Mouse (Mus musculus): Measurements from ENCODE around the gene Pold4. TPM values are rescaled to one million over a fixed set of nuclear protein-coding genes. Genes with fewer than 3 reads are reported as not detected.
"Not testable (repeated sequence)": the region's sequence is repeated elsewhere in the genome, so short reads cannot be mapped to it uniquely, and the experiment has no call there.

Pold4 gene
- polyA plus RNA-seq, 1 experiment from 2014 or later: 8.8 TPM

DNA sequence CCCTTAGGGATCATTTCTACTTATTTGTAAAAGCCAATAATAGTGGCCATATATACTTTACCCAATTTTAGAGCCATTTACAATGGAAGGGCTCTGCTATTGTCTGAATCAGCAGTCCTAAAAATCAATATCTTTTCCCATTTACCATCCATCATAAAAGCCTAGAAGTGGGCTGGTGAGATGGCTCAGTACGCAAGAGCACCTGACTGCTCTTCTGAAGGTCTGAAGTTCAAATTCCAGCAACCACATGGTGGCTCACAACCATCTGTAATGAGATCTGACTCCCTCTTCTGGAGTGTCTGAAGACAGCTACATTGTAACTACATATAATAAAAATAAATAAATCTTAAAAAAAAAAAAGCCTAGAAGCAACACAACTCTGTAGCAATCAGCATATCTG lies 17.0 kb downstream of the Pold4 start:
- ATAC-seq (replicated peaks; ENCODE audit: low FRiP score): not testable (repeated sequence)

DNA sequence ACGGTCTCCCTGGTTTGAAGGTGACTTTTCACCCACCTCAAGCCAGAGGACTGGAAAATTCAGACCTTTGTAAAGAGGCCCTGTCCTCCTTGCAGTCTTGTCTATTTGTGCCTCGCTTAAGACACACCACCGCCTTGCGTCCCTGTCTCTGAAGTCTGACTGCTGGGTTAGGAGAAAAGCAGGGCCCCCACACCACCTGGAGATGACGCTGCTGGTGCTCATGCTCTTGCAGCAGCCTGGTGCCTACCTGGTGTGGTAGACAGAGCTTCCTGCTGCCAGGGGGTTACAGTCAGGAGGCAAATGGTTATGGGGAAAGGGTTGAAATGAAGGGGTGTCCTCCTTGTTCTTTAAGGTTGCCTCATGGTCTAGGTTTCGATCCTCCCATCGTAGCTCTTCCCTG lies 22.5 kb downstream of the Pold4 start:
- ATAC-seq (replicated peaks; ENCODE audit: low FRiP score): no peak
- no peaks in the 10 kb centered on the region for H3K36me3 ChIP-seq (ENCODE audit: control insufficient read depth, insufficient read depth, low read length)
- no peak overlapping the region for H3K4me2 ChIP-seq (ENCODE audit: low read depth, low read length, severe bottlenecking)
- no peaks in the 10 kb centered on the region; the same call in 1 of the 2 replicates for H3K4me1 ChIP-seq (replicated peaks; ENCODE audit: control insufficient read depth, insufficient read depth, low read length)
- no peak for DNase-seq (ENCODE audit: low spot score)
- H3K4me3 ChIP-seq (ENCODE audit: low read depth, low read length): no peak overlapping the region
- WGBS: 84% methylated on average over 7 of the region's 7 CpGs
- no peak overlapping the region for H3K27ac ChIP-seq (ENCODE audit: low read depth, low read length)
- H3K9me3 ChIP-seq (ENCODE audit: control insufficient read depth, low read length): no peaks in the 10 kb centered on the region
- no peak overlapping the region for H3K9ac ChIP-seq (ENCODE audit: low read length)
- H3K27me3 ChIP-seq (ENCODE audit: control insufficient read depth, insufficient read depth, low read length): no peaks in the 10 kb centered on the region

More for the DNA sequence above, 17.0 kb downstream of the Pold4 start:
- 67% methylated on average over 1 of the region's 1 CpGs for WGBS
- not testable (repeated sequence) for H3K4me2 ChIP-seq (ENCODE audit: low read depth, low read length, severe bottlenecking); H3K9ac ChIP-seq (ENCODE audit: low read length); H3K27me3 ChIP-seq (ENCODE audit: control insufficient read depth, insufficient read depth, low read length); H3K36me3 ChIP-seq (ENCODE audit: control insufficient read depth, insufficient read depth, low read length); H3K4me3 ChIP-seq (ENCODE audit: low read depth, low read length); H3K4me1 ChIP-seq (replicated peaks; ENCODE audit: control insufficient read depth, insufficient read depth, low read length); H3K9me3 ChIP-seq (ENCODE audit: control insufficient read depth, low read length); H3K27ac ChIP-seq (ENCODE audit: low read depth, low read length); DNase-seq (ENCODE audit: low spot score)

DNA sequence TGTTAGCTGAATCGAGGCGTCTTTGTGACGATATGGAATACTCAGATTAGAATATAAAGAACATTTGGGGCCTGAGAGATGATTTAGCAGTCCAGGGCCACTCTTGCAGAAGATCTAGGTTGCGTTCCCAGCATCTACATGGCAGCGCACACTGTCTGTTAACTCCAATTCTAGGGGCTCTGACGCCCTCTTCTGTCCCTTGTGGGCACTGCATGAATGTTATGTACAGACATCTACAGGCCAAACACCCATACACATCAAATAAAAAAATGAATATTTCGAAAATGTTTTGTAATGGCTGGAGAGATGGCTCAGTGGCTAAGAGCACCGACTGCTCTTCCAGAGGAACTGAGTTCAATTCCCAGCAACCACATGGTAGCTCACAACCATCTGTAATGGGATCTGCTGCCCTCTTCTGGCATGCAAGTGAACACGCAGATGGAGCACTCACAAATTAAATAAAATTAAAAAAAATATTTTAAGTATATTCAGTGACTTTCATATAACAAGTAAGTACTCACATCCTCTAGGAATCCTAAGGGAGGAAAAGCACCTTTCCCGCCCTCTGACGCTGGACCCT lies 24.0 kb downstream of the Pold4 start:
- Histone ChIP-seq H3K4me3 (ENCODE audit: low read depth, low read length) (no peak overlapping the region), H3K4me2 (ENCODE audit: low read depth, low read length, severe bottlenecking) (no peak overlapping the region), H3K27ac (ENCODE audit: low read depth, low read length) (no peak overlapping the region), H3K9ac (ENCODE audit: low read length) (no peak overlapping the region), H3K36me3 (ENCODE audit: control insufficient read depth, insufficient read depth, low read length) (no peaks in the 10 kb centered on the region), H3K4me1 (replicated peaks; ENCODE audit: control insufficient read depth, insufficient read depth, low read length) (no peaks in the 10 kb centered on the region; the same call in 1 of the 2 replicates), H3K27me3 (ENCODE audit: control insufficient read depth, insufficient read depth, low read length) (no peaks in the 10 kb centered on the region), H3K9me3 (ENCODE audit: control insufficient read depth, low read length) (no peaks in the 10 kb centered on the region)
- 73% methylated on average over 11 of the region's 11 CpGs for WGBS
- ATAC-seq (replicated peaks; ENCODE audit: low FRiP score) (no peak), DNase-seq (ENCODE audit: low spot score) (no peak)

DNA sequence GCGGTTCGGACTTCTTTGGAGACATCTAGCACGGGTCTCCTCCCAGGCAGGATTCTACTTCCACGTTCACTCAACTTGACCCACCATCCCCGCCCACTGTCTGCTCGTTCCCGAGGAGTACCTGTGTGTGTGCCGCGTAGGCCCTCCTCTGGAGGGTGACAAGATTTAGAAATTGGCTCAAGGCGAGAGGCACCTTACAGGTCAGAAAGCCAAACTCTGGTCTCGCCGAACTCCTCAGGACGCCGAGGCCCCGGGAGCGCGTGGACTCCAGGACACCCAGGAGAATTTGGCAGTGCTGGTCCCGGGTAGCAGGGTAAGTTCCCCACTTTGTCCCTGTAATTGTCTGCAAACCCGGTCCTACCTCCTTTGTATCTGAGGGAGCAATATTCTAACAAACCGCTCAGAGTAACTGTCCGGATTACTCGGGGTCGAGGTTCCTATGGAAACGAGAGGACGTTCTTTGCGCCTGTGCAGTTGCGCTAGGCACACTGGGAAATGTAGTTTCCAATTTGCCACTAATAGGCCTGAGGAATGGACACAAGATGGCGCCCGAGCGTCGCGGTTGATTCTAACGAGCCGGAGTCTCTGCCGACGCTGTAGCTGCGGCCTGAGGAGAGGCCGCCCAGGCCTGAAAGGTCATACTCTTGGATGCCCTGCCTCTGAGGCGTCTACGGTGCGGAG lies 25.7 kb downstream of the Pold4 start:
- no peaks in the 10 kb centered on the region; the same call in 1 of the 2 replicates for H3K4me1 ChIP-seq (replicated peaks; ENCODE audit: control insufficient read depth, insufficient read depth, low read length)
- H3K27ac ChIP-seq (ENCODE audit: low read depth, low read length): no peak overlapping the region
- under 1% methylated on average over 41 of the region's 41 CpGs for WGBS
- no peaks in the 10 kb centered on the region for H3K36me3 ChIP-seq (ENCODE audit: control insufficient read depth, insufficient read depth, low read length)
- no peaks in the 10 kb centered on the region for H3K9me3 ChIP-seq (ENCODE audit: control insufficient read depth, low read length)
- peak overlapping the region; percentile 58 for H3K4me3 ChIP-seq (ENCODE audit: low read depth, low read length)
- peak overlapping the region; percentile 96 for H3K4me2 ChIP-seq (ENCODE audit: low read depth, low read length, severe bottlenecking)
- H3K9ac ChIP-seq (ENCODE audit: low read length): peak overlapping the region; percentile 65
- H3K27me3 ChIP-seq (ENCODE audit: control insufficient read depth, insufficient read depth, low read length): no peaks in the 10 kb centered on the region
- peak; percentile 91 for ATAC-seq (replicated peaks; ENCODE audit: low FRiP score)
- DNase-seq (ENCODE audit: low spot score): peak; percentile 94

DNA sequence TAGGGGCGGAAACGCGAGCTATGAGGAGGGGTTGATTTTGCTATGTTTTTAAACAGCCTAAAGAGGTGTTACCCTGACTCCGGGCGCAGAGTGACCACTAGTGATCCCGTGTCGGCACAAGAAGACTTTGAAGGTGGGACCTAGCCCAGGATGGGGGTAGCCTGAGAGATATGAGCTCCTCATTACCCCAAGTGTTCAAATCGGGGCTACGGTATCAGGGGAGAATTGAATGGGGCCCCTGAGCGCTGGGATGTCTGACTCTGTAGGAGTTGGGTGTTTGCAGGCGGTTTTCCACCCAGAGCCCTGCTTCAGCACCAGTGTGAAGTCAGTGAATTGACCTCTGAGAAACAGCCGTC lies 26.2 kb downstream of the Pold4 start:
- no peak; the same call in 1 of the 2 replicates for ATAC-seq (replicated peaks; ENCODE audit: low FRiP score)
- Histone ChIP-seq H3K9ac (ENCODE audit: low read length) (peak overlapping the region; percentile 65), H3K27me3 (ENCODE audit: control insufficient read depth, insufficient read depth, low read length) (no peaks in the 10 kb centered on the region), H3K4me2 (ENCODE audit: low read depth, low read length, severe bottlenecking) (peak overlapping the region; percentile 96), H3K27ac (ENCODE audit: low read depth, low read length) (no peak overlapping the region), H3K36me3 (ENCODE audit: control insufficient read depth, insufficient read depth, low read length) (no peaks in the 10 kb centered on the region), H3K4me3 (ENCODE audit: low read depth, low read length) (peak overlapping the region; percentile 58), H3K4me1 (replicated peaks; ENCODE audit: control insufficient read depth, insufficient read depth, low read length) (no peaks in the 10 kb centered on the region; the same call in 1 of the 2 replicates), H3K9me3 (ENCODE audit: control insufficient read depth, low read length) (no peaks in the 10 kb centered on the region)
- no peak for DNase-seq (ENCODE audit: low spot score)
- 14% methylated on average over 12 of the region's 12 CpGs for WGBS

GRCm38 (mm10) chr19:4261038-4261698 lies 29.5 kb downstream of the Pold4 start:
- H3K27me3 ChIP-seq (ENCODE audit: control insufficient read depth, insufficient read depth, low read length): no peaks in the 10 kb centered on the region
- no peak overlapping the region for H3K4me3 ChIP-seq (ENCODE audit: low read depth, low read length)
- no peak overlapping the region for H3K27ac ChIP-seq (ENCODE audit: low read depth, low read length)
- H3K9ac ChIP-seq (ENCODE audit: low read length): no peak overlapping the region
- 60% methylated on average over 8 of the region's 8 CpGs for WGBS
- no peaks in the 10 kb centered on the region for H3K36me3 ChIP-seq (ENCODE audit: control insufficient read depth, insufficient read depth, low read length)
- no peaks in the 10 kb centered on the region; the same call in 1 of the 2 replicates for H3K4me1 ChIP-seq (replicated peaks; ENCODE audit: control insufficient read depth, insufficient read depth, low read length)
- H3K4me2 ChIP-seq (ENCODE audit: low read depth, low read length, severe bottlenecking): no peak overlapping the region
- no peak for DNase-seq (ENCODE audit: low spot score)
- no peak for ATAC-seq (replicated peaks; ENCODE audit: low FRiP score)
- H3K9me3 ChIP-seq (ENCODE audit: control insufficient read depth, low read length): no peaks in the 10 kb centered on the region

DNA sequence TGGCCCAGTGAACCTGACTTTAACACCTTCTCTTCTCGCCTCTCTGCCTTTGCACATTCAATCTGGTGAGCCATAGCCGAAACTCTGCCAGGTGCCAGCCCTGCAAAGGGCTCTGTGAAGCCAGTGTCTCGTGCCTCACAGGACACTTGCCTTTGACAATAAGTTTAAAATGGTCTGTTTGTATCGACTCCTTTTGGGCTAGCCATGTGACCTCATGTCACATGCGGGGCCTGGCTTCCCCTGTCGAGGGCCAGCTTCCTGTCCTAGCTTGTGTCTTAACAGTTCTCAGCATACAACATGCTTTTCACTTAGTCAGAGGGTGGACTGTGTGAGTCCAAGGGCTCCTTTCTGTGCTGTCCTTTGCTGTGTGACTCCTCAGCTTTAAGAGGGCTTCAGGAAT lies 31.1 kb downstream of the Pold4 start:
- Histone ChIP-seq H3K9me3 (ENCODE audit: control insufficient read depth, low read length) (no peaks in the 10 kb centered on the region), H3K27me3 (ENCODE audit: control insufficient read depth, insufficient read depth, low read length) (0 out of 2 replicates have a peak, but pooled peaks cover under 1% of the 10 kb centered on the region), H3K4me1 (replicated peaks; ENCODE audit: control insufficient read depth, insufficient read depth, low read length) (no peaks in the 10 kb centered on the region; the same call in 1 of the 2 replicates), H3K9ac (ENCODE audit: low read length) (no peak overlapping the region), H3K4me2 (ENCODE audit: low read depth, low read length, severe bottlenecking) (no peak overlapping the region), H3K36me3 (ENCODE audit: control insufficient read depth, insufficient read depth, low read length) (no peaks in the 10 kb centered on the region), H3K27ac (ENCODE audit: low read depth, low read length) (no peak overlapping the region), H3K4me3 (ENCODE audit: low read depth, low read length) (no peak overlapping the region)
- WGBS: 85% methylated on average over 6 of the region's 6 CpGs
- no peak for DNase-seq (ENCODE audit: low spot score)
- ATAC-seq (replicated peaks; ENCODE audit: low FRiP score): no peak

DNA sequence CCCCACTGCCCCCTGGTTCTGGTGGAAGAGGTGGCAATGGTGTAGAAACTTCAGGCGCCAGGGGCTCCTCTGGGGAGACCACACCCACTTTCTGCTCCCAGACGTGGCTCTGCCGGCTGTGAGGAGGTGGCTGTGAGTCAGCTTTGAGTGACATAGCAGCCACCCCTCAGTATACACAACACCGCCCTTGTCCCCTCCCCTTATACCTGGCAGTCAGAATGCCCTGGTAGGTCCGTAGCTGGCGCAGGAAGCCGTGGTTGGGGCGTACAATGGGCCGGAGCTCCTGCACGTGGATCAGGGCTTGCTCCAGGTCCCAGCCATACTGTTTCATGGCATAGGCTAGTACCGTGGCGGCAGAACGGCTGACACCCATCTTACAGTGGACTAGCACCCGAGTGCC lies 32.0 kb downstream of the Pold4 start:
- peaks cover 4% of the 10 kb centered on the region; the same call in 1 of the 2 replicates for H3K27me3 ChIP-seq (ENCODE audit: control insufficient read depth, insufficient read depth, low read length)
- no peak overlapping the region for H3K27ac ChIP-seq (ENCODE audit: low read depth, low read length)
- H3K4me2 ChIP-seq (ENCODE audit: low read depth, low read length, severe bottlenecking): no peak overlapping the region
- H3K4me3 ChIP-seq (ENCODE audit: low read depth, low read length): no peak overlapping the region
- H3K36me3 ChIP-seq (ENCODE audit: control insufficient read depth, insufficient read depth, low read length): no peaks in the 10 kb centered on the region
- 0 out of 2 replicates have a peak, but pooled peaks cover under 1% of the 10 kb centered on the region for H3K4me1 ChIP-seq (replicated peaks; ENCODE audit: control insufficient read depth, insufficient read depth, low read length)
- no peak overlapping the region for H3K9ac ChIP-seq (ENCODE audit: low read length)
- DNase-seq (ENCODE audit: low spot score): peak; percentile 49
- H3K9me3 ChIP-seq (ENCODE audit: control insufficient read depth, low read length): no peaks in the 10 kb centered on the region
- 73% methylated on average over 14 of the region's 14 CpGs for WGBS
- ATAC-seq (replicated peaks; ENCODE audit: low FRiP score): no peak

All from forebrain, embryonic 11.5 days (tissue).